Mouse (Mus musculus) cerebellum, postnatal 10 days (tissue): ENCODE measurements around the gene Golga7b.
A peak's percentile ranks its signal among the peaks of the same experiment; 100 is the strongest.

Source experiments
- DNase-seq, 2 experiments: peaks; one replicate each; pipeline ENCODE4 v3.0.0; 2021; ENCODE audit warnings: mixed read lengths in 2 of 2

Gene Golga7b

DNA sequence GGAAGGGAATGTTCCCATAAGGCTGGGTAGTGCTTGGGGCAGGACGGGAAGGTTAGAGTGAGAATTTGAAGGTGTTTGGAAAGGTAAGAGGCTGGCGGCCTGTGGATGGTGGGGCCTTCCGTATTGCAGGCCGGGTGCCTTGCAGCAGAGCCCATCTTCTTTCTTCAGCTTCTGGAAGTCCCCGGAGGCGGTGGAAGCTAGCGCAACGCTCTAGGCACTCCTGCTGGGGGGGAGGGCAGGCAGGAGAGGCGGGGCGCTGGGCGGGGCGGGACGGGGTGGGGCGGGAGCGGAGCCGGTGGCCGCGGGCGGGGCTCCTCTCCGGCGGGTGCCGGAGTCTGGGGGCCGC, 8.0 kb downstream of the Golga7b start:
- DNase-seq: peak; percentile 72 to 74

DNA sequence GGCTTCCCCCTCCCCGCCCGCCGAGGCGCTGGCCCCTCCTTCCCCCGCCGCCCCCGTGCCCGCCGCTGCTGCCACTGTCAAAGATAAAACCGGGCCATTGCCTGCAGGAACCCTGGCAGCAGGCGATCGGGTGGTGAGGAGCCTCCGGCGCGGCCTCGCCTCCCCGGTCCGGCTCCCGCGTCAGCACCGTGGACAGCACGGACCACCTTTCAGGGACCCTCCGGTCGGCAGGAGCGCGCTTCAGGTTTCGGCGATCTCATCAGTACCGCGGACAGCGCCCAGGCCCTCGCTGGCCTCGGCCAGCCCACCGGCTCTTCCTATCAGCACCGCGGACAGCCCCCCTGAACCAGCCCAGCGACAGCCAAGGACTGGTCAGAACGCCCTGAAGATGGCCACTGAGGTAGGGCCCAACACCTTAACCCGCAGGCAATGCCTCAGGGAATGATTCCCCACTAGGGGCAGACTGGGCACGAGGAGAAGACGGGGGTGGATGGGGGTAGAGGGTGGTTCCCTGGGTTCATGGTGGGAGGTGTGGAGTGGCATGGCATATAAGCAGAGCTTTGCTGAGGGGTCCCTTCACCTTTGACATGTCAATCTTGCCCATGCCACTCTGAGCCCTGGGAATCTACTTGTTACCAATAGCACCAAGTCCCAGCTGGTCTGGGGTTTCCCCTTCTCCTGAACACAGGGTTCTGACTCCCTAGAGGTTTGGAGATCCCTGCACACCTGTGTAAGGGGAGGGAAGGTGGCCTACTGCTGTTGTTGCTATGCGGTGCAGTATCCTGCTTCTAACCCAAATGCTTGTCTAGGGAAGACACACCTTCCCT, 8.6 kb downstream of the Golga7b start:
- peak; percentile 75 to 78 for DNase-seq

- DNase-seq: peak; percentile 75 to 76
Measured at GRCm38 (mm10) chr19:42256611-42257240, 9.4 kb downstream of the Golga7b start.

DNA sequence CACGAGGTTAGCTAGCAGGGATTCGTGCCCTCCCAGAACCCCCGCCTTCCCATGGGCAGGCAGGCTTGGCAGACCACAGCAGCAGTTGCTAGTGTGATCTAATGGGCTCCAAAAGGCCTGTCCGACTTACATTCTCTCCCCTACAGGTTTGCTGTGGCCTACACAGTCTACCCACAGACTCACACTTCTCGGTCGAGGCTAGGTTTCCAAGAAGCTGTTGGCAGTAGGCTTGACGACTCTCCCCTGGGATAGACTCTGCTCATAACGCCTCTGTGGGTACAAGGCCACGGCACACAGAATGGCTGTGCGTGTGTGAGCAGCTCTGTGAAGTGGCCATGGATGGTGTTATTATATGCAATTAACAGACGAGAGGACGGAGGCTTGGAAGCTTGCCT, 9.9 kb downstream of the Golga7b start:
- DNase-seq: peak in 1 of 2 experiments; percentile 23

DNA sequence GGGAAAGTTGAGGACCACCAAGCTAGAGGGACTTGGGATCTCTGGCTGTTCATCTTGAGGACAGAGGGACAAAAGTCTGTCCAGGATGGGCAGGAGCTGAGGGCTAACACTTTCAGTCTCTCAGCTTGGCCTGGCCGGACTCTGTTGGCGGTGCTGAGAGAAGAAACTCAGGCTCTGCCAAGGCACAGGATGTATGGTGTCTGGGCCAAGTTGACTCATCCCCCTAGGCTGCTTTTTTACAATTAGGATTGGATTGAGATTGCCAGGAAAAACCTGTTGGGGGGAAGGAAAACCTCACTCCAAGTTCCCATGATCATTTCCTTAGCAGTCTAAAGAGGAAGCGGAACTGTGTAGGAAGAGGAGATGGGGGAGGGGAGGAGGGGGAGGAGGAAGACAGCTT, 10.7 kb downstream of the Golga7b start:
- peak; percentile 74 to 76 for DNase-seq

GRCm38 (mm10) chr19:42258596-42258995, 11.2 kb downstream of the Golga7b start:
- peak; percentile 73 to 75 for DNase-seq

DNA sequence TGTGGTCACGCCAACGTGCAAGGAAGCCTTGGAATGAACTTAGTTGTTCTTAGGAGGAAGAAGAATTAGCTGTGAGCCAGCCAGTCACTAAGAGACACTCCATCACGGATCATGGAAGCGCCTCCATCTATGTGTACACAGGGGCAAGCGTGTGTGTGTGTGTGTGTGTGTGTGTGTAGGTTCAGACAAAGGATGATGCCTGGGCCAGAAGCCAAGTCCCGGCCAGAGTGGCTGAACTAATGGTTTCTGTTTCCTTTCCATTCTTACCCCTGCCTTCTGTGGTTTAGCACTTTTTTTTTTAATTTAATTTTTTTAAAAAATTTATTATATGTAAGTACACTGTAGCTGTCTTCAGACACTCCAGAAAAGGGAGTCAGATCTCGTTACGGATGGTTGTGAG, 13.1 kb downstream of the Golga7b start:
- peak; percentile 34 to 40 for DNase-seq

DNA sequence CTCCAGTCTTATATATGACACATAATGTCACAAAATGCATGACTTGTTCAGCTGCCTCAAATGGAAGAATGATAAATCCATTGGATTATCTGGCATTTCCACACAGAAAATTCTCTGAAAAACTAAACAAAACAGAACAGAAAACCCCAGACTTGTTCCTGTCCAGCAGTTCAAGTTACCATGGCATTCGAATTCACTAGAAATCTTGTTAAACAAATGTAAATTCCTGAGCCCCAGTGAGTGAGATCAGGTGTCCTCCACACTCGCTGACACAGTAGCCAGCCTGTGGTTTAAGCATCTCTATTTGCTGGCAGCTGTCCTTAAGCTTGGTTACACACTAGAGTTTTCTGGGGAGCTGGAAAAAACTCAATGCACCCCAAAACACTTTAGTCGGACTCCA, 16.1 kb downstream of the Golga7b start:
- no peak for DNase-seq

GRCm38 (mm10) chr19:42268337-42268736, 21.0 kb downstream of the Golga7b start:
- peak; percentile 59 to 65 for DNase-seq

DNA sequence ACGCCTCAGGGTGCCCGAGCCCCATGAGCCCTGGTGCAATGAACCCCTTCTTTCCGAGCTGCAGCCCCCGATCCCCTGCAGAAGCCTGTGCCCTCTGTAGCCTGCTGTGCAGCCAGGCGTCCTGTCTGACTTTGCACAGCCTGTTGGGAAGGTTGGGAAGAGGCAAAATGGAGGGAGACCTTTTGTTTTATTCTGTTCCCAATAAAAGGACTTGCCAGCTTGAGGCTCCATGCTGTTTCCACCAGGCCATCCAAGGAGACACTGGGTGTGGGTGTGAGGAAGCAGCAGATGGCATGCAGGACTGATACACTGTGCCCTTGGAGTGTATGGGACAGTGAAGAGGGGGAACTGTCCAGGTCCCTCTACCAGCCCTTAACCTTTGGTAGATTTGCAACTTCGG, 22.7 kb downstream of the Golga7b start:
- peak; percentile 42 to 47 for DNase-seq

DNA sequence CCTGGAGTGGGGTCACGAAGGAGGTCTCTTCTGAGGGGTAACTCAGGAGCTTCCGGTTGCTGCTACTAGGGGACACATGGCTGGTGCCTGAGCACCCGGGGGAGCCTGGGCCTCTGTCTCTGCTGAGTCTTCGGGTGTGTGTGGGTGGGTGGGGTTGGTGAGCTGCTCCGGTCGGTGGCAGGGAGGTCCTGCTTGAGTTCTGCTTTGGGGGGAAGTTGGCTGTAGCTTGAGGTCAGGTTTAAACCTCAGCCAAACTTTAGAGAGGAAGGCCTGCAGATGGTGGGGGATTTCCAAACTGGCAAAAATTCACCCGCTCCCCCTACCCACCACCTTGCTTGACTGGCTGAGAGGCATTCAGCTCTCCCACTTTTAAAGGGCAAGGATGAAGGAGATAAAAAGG, 23.8 kb downstream of the Golga7b start:
- no peak for DNase-seq

DNA sequence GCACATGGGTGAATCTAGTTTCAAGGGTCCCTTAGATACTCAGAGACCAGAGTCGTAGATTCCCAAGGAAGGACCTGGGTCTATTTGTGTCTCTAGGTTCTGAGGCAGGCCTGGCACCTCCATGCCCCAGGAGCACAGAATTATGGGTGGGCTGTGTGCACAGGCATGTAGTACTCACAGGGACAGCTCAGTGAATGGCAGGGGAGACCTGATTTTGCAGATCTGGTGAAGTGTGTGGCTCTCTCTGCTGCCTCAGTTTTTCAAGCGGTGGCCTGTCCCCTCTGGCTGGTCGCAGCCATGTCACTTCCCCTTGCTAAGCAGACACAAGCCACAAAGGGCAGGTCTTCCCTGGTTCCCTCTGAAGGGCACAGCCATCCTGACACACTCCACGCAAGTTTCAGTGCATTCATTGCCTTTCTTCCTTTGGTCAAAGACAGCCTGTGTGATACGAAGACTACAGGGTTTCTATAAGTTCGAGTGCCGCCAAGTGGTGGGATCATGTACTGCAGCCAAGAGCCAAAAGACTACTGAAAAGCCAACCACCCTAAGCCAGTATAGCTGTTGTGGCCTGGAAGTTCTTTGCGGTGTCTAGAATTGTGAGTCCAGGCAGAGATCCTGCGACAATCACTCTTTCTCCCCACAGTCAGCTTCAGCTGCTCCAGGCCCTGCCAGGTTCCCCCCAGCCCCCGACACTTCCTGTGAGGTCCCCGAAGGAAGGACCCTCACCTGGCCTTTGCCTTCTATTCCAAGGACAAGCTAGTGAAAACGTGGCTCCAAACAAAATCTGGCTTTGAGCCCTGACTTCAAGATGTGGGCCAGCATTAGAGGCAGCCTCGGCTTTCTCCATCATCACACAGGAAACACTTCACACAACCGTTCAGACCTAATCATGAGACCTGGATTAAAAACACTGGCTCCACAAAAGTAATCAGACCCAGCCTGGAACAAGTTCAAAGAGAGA, 24.9 kb downstream of the Golga7b start:
- DNase-seq: peak; percentile 93 to 96

DNA sequence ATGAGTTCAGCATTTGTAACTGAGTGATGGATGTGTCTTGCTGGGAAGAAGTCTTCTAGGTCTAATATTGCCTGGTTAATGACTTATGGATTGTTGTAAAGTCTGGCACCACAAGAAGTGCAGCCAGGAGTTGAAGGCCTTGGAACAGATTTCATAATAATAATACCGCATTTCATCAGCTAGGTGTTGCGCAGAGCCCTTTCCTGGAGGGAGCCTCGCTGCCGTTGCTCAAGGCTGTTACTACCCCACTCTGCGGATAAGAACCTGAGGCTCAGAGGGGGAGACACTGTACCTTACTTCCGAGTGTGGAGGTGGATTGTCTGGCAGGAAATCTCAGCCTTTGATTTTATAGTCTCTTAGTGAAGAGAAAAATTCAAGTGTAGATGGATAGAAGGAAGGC, 29.9 kb downstream of the Golga7b start:
- no peak for DNase-seq

DNA sequence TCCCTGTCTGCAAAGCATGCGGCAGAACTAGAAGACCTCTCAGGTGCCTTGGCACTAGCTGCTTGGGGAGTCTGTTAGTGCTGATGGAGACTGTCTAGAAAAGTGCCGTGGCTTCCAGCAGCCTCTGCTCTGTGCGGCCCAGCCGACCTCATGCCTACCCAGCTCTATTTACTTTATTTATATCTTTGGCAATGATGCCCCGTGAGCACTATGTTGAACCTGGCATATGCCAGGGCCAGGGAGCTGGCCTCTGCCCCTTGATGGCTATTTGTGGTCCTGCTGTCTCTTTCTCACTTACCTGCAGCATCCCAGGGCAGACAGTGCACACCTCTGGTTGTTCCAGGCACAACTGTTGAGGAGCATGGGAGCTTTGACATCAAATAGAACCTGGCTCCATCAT, 31.1 kb downstream of the Golga7b start:
- no peak for DNase-seq

- DNase-seq: peak; percentile 73 to 77
Measured at GRCm38 (mm10) chr19:42279611-42280010, 32.2 kb downstream of the Golga7b start.

- no peak for DNase-seq
Measured at GRCm38 (mm10) chr19:42284178-42284577, 36.8 kb downstream of the Golga7b start.

DNA sequence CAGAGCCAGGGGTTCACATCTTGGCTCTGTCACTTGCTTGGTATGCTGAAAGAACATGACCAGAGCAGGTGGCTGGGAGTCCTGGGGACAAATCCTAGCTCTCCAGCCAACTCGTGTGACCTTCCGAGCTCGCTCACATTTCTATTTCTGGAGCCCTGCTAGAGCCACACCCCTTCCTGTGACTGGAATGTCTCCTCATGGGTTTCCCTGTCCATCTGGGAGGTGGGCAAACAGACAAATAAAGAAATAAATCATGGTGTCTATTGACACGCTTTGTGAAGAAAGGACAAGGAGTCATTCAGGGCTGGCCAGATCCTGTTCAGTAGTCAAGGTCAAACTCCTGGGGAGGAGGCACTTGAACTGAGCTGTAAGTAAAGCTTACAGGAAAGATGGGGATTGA, 41.0 kb downstream of the Golga7b start:
- DNase-seq: peak; percentile 57 to 58

DNA sequence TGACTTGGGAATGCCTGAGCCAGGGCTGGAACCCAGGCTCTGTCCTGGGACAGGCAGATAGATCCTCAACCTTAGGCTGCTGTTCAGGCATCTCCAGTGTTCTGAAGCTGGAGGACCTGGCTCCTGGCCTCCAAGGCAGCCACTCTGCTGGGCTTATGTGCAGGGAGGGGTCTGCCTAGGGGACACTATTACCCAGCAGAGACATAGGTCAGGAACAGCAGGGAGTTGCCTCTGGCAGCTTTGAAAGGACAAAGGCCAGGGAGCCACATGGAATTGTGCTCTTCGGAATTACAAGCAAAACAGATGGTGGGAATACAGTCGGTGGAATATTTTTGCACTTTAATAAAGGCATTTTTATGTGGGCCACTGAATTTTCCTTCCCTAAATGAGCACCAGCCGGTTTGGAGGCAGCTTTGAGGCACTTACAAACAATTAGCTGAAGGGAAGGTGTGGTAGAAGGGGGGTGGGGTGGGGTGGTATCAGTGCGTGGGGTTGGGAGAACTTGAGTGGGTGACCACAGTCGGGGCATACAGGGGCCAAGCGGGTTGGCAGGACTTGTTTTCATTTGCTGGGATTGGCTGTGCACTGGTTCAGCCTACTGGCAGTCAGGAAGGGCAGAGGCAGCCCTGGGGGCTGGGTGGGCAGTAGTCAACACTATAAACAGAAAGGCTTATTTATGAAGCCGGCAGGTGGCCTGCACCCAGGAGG, 43.7 kb downstream of the Golga7b start:
- DNase-seq: no peak

GRCm38 (mm10) chr19:42292106-42292505, 44.7 kb downstream of the Golga7b start:
- no peak for DNase-seq

- peak in 1 of 2 experiments; percentile 28 for DNase-seq
Measured at GRCm38 (mm10) chr19:42293216-42293615, 45.8 kb downstream of the Golga7b start.

DNA sequence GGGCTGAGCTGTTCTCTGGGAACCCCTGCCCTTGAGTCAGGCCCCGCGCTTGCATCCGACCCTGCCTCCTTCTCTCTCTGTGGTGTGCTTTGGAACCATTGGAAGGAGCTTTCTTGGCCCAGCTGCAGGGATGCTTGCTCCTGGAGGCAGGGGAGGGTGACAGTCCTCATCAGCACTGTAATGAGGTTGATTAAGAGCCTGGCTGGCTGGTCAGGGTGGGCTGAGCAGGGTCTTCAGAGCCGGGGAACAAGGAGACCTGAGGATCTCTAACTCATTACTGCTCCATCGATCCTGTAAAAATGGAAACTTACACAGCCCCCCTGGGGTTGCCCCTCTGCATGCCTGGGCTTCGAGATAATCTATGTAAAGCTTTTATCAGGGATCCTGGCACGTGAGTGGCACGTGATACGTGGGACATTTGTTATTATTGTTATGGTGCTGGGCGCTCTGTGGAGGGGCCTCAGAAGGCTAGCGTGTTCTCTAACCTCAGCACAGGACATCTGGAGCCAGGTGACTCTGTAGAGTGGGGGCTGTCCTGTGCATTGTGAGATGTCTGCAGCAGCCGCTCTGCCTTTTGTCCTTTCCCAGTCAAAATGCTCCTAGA, 55.9 kb downstream of the Golga7b start:
- no peak for DNase-seq

- no peak for DNase-seq
Measured at GRCm38 (mm10) chr19:42304506-42304905, 57.1 kb downstream of the Golga7b start.
